Mouse (Mus musculus) monocyte, adult 2 months (primary cell): ENCODE measurements at regions not wholly inside any gene's neighbourhood (a gene's known extent, or its start where the extent isn't known, plus 50 kb on each side); places are given as distances from the start of the nearest gene placed in this dataset.

Experiments used
- DNase-seq, 2 experiments: peaks; one replicate each; pipeline ENCODE4 v3.0.0; 2022; ENCODE audit warnings: low spot score in 2 of 2, low read depth in 1 of 2

DNA sequence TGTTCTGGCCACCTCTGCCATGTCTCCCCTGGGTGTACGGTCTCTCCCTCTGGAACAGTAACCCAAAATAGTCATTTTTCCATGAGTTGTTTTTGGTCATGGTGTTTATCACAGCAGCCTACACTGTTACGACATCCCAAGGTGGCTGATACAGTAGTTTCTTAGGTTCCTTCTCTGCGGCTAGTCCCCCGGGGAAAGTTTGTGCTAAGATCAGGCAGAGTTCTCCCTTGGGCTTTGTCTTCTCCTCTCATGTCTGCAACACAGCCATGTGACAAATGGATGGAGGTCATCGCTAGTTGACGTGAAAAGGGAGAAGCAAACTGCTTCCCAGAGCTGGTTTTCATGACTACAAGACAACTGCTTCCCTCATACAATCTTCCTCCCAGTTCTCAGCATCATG lies 56.9 kb upstream of the Serp2 start:
- no peak for DNase-seq

DNA sequence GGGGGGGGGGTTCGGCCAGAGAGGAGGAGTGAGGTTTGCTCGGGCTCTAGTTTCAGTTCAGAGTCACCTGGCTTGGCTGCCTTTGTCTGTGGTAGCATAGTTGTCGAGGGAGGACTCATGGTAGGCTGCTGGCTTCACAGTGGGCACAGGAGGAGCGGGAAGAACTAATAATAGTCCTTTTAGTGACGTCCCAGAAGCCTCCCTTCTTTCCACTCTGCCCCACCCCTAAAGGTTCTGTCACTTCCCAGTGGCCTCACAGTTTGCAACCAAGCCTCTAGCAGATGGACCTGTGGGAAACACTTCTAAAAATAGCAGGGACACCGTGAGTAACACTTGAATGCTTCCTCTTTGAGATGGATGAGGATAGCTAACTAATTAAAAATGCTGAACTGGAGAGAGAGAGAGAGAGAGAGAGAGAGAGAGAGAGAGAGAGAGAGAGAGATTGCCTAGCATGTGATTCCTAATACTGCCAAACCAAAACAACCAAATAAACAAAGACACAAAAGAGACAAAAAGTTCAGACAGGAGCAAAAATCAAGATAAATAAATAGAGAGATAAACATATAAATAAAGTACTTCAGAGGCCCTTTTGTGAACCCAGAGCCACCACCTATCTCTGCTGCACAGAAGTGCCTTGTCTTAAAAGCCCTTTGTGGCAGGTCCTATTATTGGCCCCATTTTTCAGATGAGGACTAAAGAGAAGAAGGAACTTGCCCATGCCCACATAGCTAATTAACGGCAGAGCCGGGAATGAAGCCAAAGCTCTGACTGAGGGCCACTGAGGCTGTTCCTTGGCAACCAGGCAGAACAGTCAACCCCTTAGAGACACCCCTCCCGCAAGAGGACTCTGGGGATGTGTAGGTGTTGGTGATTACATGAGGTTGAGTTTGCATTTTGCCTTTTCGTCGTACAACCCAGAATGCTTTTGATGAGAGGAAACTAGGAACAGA lies 54.0 kb upstream of the Serp2 start:
- peak in 1 of 2 experiments; percentile 12 for DNase-seq
